Mouse (Mus musculus) T-cell, adult 2 months (primary cell): Measurements from ENCODE around the gene Gata2.
"Not testable (repeated sequence)": the region's sequence is repeated elsewhere in the genome, so short reads cannot be mapped to it uniquely, and the experiment has no call there.

ENCODE experiments used
- DNase-seq: peaks from one replicate; pipeline ENCODE4 v3.0.0; 2022; ENCODE audit warnings: low spot score

Gata2 gene

DNA sequence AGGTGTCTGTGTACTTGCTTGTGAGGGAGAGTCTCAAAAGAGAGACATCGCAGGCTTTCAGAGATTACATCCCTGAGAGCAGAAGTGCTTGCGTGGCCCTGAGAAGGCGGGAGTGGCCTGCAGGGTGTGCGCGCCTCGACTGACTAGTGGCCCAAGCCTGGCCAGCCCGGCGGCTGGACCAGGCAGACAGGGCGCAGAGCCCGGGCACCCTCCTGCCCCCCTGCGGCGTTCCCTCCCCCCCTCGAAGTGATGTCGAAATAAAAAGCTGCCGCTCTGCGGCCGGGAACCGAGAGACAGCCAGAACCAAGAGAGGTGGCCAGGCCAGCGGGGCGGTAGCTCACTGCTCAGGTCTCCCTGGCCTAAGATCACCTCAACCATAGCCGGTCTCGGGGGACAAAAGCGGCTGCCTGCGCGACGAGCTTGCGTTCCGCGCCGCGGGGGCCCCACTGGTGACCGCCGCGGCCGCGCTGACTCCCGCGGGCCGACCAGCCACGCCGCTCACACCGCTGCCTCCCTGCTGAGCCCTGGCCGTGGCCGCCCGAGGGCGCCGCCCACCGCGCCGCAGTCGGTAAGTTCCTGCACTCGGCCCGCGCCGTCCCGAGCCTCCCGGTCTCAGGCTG lies at the start of gene Gata2:
TSS of gene Gata2 (plus strand) at position 459 of the 620 bp plus-strand sequence.
- no peak for DNase-seq

DNA sequence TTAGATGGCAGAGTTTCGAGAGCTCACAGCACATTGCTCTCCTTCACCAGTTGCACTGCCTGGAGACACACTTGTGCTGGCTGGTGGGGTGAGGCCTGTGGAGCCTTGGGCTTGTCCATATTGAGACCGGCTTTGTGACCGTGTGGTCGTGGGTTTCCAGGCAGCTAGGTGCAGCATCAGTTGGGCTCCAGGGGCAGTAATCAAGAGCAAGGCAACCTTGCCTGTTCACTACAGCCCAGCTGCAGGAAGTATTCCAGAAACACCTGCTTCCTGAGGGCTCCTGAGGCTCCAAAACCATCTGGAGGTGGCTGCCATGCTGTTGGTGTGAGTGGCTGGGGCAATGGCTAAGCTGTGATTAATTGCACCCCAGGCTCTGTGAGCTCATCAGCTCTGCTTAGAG lies 47.9 kb upstream of the Gata2 start:
- no peak for DNase-seq

- DNase-seq: no peak
Observed at GRCm38 (mm10) chr6:88146576-88146975, 47.1 kb upstream of the Gata2 start.

GRCm38 (mm10) chr6:88147411-88148003 lies 46.2 kb upstream of the Gata2 start:
- no peak for DNase-seq

DNA sequence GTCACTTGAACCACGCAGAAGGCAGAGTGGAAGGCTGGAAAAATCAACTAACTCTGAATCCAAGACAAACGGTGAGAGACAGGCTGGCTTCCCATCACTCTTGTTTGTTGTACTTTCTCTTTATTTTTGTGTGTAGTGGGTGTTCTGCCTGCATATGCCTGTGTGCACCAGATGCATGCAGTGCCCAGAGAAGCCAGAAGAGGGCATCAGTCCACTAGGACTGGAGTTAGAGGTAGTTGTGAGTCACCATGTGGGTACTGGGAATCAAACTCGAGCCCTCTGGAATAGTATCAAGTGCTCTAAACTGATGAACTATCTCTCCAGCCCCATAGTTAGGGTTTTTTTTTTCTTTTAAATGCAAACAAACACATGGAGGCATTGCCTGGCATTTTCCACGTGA lies 42.4 kb upstream of the Gata2 start:
- no peak for DNase-seq

- no peak for DNase-seq
Observed at GRCm38 (mm10) chr6:88152127-88152705, 41.5 kb upstream of the Gata2 start.

DNA sequence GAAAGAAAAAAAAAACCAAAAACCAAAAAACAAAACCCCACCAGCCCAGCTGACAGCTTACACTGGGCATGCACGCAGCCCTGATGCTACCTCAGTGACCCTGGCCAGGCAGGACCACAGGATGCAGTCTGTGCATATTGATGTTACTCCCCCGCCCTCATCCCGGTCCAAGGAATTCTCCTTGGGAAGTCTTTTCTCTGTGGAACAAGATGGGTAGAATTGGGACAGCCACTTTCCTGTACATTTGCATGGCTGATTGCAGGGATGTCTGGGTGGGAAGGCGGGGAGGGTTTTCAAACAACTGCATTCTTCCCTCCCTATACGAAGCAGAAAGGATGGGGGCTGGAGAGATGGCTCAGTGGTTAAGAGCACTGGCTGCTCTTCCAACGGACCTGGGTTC lies 40.7 kb upstream of the Gata2 start:
- no peak for DNase-seq

DNA sequence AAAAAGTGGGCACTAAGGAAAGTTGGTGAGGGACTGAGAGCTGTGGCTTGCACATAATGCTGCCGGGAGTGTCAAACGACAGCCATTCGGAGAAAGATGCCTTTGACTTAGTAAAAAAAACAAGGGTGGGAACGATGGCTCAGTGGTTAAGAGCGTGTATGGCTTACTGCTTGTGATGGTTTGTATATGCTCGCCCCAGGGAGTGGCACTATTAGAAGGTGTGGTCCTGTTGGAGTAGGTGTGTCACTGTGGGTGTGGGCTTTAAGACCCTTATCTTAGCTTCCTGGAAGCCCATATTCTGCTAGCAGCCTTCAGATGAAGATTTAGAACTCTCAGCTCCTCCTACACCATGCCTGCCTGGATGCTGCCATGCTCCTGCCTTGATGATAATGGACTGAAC lies 38.1 kb upstream of the Gata2 start:
- DNase-seq: not testable (repeated sequence)

DNA sequence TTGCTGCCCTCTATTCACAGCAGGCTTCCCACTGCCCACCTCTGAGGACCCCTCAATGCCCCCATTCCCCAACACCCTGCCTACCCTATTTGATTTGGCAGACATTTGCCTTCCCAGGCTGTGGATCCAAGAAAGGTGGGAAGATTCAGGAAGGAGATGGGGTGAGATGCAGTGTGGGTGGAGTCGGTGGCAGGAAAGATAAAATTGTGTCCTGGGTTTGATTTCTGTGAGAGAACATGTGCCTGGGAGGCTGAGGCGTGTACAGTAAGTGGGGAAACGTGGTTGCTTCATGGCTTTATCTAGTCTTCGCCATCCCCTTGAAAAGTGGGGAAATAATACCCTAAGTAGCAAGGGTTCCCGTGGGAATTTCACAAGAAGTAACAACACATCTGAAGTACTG lies 34.9 kb upstream of the Gata2 start:
- no peak for DNase-seq

GRCm38 (mm10) chr6:88166054-88166453 lies 27.6 kb upstream of the Gata2 start:
- no peak for DNase-seq

DNA sequence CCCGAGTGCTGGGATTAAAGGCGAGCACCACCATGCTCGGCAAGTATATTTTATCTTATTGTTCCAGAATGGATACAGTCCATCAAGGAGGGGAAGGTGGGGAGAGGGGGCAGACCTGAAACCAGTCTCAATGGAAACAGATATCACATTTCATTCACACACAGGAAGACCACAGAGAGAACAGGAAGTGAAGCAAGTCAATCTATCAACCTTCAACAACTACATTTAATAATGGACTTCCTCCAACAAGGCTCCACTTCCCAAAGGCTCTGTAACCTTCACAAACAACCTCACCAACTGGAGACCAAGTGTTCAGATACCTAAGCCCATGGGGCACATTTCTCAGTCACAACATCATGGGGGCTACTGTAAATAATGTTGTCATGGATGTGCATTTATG lies 19.5 kb upstream of the Gata2 start:
- no peak for DNase-seq

GRCm38 (mm10) chr6:88174676-88175075 lies 19.0 kb upstream of the Gata2 start:
- DNase-seq: no peak

GRCm38 (mm10) chr6:88184671-88185070 lies 9.0 kb upstream of the Gata2 start:
- no peak for DNase-seq

- DNase-seq: no peak
Observed at GRCm38 (mm10) chr6:88188148-88188547, 5.5 kb upstream of the Gata2 start.

- peak; percentile 37 for DNase-seq
Observed at GRCm38 (mm10) chr6:88189312-88190042, 4.2 kb upstream of the Gata2 start.

DNA sequence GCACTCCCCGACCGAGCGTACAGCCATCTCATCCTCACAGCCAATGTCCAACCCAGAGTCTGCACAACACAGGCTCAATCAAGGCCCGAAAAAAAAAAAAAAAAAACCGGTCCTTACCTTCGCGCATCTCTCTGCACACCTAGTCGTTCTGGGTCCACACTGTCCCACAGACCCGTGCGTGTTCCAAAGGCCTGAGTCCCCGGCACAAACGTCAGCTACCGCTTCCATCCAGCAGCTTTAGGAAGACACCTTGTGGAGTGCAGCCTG lies 3.7 kb upstream of the Gata2 start:
- DNase-seq: no peak

- no peak for DNase-seq
Observed at GRCm38 (mm10) chr6:88190310-88191023, 3.2 kb upstream of the Gata2 start.

GRCm38 (mm10) chr6:88191024-88191365 lies 2.7 kb upstream of the Gata2 start:
- no peak for DNase-seq

- DNase-seq: no peak
Observed at GRCm38 (mm10) chr6:88191411-88192070, 2.1 kb upstream of the Gata2 start.

GRCm38 (mm10) chr6:88192756-88193155 lies 935 bp upstream of the Gata2 start:
- no peak for DNase-seq

DNA sequence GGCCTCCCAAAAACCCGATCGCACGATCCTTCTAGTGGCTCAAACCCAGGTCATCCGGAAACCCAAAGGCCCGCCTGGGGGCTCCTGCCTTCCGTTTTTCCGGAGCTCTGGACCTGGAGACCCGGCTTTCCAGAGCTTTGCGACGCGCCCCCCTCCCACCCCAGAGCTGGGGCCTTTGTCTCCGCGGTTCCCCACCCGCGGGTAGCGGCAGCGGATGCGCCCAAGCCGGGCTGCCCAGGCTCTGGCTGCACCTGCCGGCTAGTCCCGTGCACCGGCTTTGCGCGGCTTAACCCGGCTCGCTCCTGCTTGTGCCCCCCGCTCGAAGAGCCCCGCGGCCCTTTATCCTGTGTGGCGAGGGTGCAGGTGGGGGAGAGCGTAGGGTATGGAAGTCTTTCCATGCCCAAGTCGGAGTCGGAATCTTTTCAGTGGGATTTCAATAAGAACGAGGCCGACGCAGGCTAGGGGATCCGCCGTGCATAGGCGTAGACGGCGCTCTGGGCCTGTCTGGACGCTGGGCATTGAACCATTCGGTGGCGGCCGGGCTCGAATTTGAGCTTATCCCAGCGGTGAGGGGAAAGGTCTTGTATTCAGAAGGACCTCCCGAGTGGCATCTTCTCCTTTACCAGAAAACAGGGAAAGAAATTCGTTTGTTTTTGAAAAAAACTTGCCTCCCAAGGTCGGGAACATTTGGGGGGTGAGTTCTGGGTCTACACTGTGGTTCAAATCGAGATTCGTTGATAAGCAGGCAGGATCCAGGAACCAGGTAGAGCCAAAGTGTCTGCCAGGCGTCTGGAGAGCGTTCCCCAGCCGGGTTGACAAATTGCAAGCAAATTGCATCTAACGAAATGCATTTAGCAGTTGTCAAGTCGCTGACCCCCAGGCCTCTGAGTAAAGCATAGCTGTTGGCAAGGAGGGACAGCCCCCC lies 624 bp downstream of the Gata2 start:
- no peak for DNase-seq
